Mouse (Mus musculus): Measurements from ENCODE around the gene Olfr688.

The Olfr688 gene

GRCm38 (mm10) chr7:105287795-105288194 lies at the start of gene Olfr688:
Gene Olfr688 (plus strand): TSS chr7:105288095.
- no peak for DNase-seq (ENCODE audit: low read depth in 1 of 2, low spot score in 2 of 2)

DNA sequence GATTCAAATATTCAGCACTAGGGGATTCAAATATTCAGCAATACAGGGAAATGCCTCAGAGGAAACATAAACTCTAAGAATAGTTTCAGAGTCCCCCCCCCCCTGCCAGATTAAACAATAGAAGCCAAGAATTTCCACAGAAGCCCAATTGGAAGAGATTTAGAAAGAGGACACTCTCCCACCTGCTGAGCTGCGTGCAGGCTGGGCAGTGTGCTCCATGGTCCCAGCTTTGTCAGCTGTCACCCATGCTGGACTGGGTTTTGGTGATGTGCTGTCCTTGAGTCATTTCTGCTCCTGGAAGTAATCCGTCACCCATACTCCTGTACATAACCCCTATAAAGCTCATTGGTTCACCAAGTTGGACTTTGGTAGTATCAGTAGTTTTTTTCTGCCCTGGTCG lies 40.2 kb upstream of the Olfr688 start:
- no peak for DNase-seq (ENCODE audit: low read depth in 1 of 2, low spot score in 2 of 2)

DNA sequence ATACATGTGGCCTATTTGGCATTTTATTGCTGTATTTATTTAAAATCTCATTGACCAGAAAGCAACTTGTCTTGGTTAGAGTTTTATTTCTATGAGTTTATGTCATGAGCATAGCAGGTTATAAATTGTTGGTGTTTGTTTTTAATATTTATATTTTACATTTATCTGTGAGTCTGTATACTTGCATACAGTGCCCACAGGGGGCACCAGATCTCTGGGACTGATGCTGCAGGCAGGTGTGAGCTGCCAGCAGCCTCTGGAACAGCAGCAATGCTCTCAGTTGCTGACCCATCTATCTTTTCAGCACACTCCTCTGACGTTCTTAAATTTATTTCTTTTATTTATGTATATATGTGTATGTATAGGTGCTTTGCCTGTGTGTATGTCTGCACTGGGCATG lies 39.7 kb upstream of the Olfr688 start:
- no peak for DNase-seq (ENCODE audit: low read depth in 1 of 2, low spot score in 2 of 2)

- DNase-seq (ENCODE audit: low read depth in 1 of 2, low spot score in 2 of 2): no peak
Measured at GRCm38 (mm10) chr7:105256656-105257055, 31.2 kb upstream of the Olfr688 start.

DNA sequence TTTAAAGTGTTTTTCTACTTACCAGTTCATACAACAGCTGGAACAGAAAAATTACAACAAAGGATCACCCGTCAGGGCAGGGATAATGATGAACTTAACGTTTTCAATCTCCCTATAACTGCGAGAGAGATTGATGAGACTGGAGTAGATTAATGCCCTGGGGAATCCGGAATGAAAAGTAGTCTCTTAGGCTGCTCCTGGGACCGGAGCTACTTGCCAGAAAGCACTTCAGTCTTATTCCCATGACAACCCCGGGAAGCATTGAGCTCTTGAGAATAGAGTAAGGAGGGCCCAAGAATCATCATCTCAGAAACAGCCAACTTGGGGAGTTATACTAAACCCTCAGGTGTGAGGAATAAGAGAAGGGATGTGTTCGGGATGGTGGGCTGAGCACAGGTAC lies 15.5 kb upstream of the Olfr688 start:
- no peak for DNase-seq (ENCODE audit: low read depth in 1 of 2, low spot score in 2 of 2)

DNA sequence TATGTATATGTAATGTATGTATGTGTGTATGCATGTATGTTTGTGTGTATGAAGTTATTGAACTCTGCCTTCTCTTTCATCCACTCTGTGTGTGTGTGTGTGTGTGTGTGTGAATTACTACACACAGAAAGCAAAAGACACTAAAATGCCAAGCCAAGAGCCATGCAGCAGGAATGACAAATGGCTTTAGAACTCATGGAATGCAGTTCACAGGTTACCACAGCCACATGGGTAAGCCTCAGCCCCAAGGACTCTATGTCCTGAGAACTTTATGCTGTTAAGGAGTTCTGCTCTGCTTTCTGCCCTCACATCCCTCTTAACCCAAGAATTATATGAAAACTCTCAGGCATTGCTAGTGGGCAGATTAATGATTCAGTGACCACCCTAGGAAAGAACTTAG lies 2.2 kb downstream of the Olfr688 start:
- DNase-seq (ENCODE audit: low read depth in 1 of 2, low spot score in 2 of 2): no peak

DNA sequence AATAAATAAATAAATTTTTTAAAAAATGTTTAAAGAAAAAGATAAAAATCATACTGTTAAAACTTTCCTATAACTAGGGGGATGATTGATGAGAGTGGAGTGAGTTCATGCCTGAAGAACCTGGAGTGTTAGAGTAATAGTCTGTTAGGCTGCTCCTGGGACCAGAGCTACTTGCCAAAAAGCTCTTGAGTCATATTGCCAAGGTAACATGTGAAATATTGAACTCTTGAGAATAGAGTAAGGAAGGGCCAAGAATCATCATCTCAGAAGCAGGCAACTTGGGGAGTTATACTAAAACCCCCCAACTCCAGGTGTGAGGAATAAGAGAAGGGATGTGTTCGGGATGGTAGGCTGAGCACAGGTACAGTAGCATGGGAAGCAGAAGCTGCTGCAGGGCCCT lies 23.0 kb downstream of the Olfr688 start, which contains the start of gene Olfr689:
Olfr689 (plus strand) TSS at position 301 of the 400 bp plus-strand sequence.
- DNase-seq (ENCODE audit: low read depth in 1 of 2, low spot score in 2 of 2): no peak

DNA sequence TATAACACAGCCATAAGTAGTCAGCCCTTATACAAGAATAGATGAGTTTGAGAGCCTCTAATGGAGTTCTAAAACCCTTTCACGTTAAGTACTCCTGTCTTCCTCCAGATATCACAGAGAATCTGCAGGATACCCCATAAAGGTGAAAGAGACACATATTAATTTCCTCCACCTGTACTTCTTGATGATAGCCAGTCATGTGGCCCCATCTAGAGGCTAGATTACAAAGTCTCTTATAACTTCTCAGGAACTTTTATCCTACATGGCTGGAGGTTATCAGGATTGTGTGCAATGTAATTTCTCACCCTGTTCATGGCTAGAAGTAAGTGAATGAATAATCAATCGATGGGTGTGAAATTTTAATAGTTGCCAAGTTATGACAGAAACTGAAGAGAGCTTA lies 37.4 kb downstream of the Olfr688 start:
- DNase-seq (ENCODE audit: low read depth in 1 of 2, low spot score in 2 of 2): no peak

DNA sequence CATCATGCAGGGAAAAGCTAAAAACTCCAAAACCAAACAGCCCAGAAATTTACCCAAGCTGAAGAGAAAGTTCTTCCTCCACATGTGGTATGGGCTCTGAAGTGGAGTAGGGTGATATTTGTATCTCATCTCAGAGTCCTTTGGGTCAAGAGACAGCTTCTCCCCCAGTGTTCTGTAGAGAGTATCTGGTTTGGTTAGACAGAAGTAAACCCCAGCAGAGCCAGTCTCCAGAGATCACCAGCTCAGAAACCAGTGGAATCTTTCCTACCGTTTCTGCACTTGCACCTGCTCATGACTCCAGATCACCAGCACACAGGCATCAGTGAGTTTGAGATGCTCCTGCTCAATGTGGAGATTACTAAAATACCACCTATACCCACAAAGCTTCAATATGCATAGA lies 46.1 kb downstream of the Olfr688 start, which contains the start of gene Olfr690:
Olfr690 (minus strand) TSS at position 101 of the 400 bp plus-strand sequence.
- no peak for DNase-seq (ENCODE audit: low read depth in 1 of 2, low spot score in 2 of 2)
